Mouse (Mus musculus) limb, embryonic 14.5 days (tissue): ENCODE measurements around the gene Znhit1. TPM values are rescaled to one million over a fixed set of nuclear protein-coding genes. Genes with fewer than 3 reads are reported as not detected.

Experiments
- ATAC-seq: fragments of 200-750 bp; cut with Nextera tagmentation; 2 replicates; pipeline ENCODE4 v1.8.0; 2017; ENCODE audit warnings: low read depth, moderate number of reproducible peaks, moderate TSS enrichment; ENCODE audit not compliant: low FRiP score
- DNase-seq: peaks from one replicate; pipeline ENCODE4 v3.0.0-alpha.2; 2015; ENCODE audit warnings: low spot score
- H3K27ac ChIP-seq: fragments of 300-500 bp; sonication (generic); replicated peaks from 2 replicates; pipeline ENCODE4 v1.5.1; 2014; ENCODE audit warnings: low read depth, mild to moderate bottlenecking, low read length, moderate library complexity, mixed read lengths
- H3K27me3 ChIP-seq: fragments of 300-500 bp; sonication (generic); 2 replicates; pipeline ENCODE4 v1.6.1; 2014; ENCODE audit warnings: low read length, mixed read lengths; ENCODE audit not compliant: control insufficient read depth, insufficient read depth
- H3K36me3 ChIP-seq: fragments of 300-500 bp; sonication (generic); 2 replicates; pipeline ENCODE4 v1.6.1; 2014; ENCODE audit warnings: mild to moderate bottlenecking, low read length, moderate library complexity, mixed read lengths; ENCODE audit not compliant: control insufficient read depth, insufficient read depth
- H3K4me1 ChIP-seq: fragments of 300-500 bp; sonication (generic); 2 replicates; pipeline ENCODE4 v1.6.1; 2014; ENCODE audit warnings: antibody characterized with exemption, low read length, mixed read lengths; ENCODE audit not compliant: control insufficient read depth, insufficient read depth
- H3K4me2 ChIP-seq: fragments of 300-500 bp; sonication (generic); replicated peaks from 2 replicates; pipeline ENCODE4 v1.6.1; 2014; ENCODE audit warnings: low read depth, mild to moderate bottlenecking, low read length, moderate library complexity; ENCODE audit not compliant: severe bottlenecking
- H3K4me3 ChIP-seq: fragments of 300-500 bp; sonication (generic); replicated peaks from 2 replicates; pipeline ENCODE4 v1.5.1; 2014; ENCODE audit warnings: low read length
- H3K9ac ChIP-seq: fragments of 300-500 bp; sonication (generic); 2 replicates; pipeline ENCODE4 v1.6.1; 2014; ENCODE audit warnings: mild to moderate bottlenecking, low read depth, low read length, moderate library complexity; ENCODE audit not compliant: severe bottlenecking
- H3K9me3 ChIP-seq: fragments of 300-500 bp; sonication (generic); 2 replicates; pipeline ENCODE4 v1.6.1; 2016; ENCODE audit warnings: low read length; ENCODE audit not compliant: control insufficient read depth
- POLR2A ChIP-seq: fragments of 200-500 bp; IDR thresholded peaks from 2 replicates; pipeline ENCODE4 v1.8.0; 2012; ENCODE audit warnings: inconsistent platforms, mild to moderate bottlenecking, moderate library complexity, borderline replicate concordance; ENCODE audit not compliant: insufficient read depth, insufficient read length; ENCODE audit errors: extremely low read depth
- WGBS: fragments of 180-500 bp; shearing (Covaris S2); extraction: QIAGEN DNeasy Blood & Tissue Kit; methylation state at CpG from one replicate; pipeline ENCODE4 v1.1.7; 2014; 5-methylcytosine and 5-hydroxymethylcytosine counted together
- polyA plus RNA-seq, 2 experiments: library from polyadenylated mRNA; depleted of rRNA in 1 of 2; stranded (reverse) in 1 of 2; unstranded in 1 of 2; fragments of >200 nt; fragmentation: Nextera tagmentation in 1 of 2; extraction: Ambion mirVana in 1 of 2; gene quantifications; 2 replicates each; pipeline versions ENCODE4 v1.2.1 to v1.2.3; 2012 to 2014

Gene Znhit1
- 82.4 and 82.7 TPM in 2 replicates for polyA plus RNA-seq (2012; rRNA removed)
- 105 and 112 TPM in 2 replicates for polyA plus RNA-seq (2014; fragmentation: Nextera tagmentation; extraction: Ambion mirVana)

DNA sequence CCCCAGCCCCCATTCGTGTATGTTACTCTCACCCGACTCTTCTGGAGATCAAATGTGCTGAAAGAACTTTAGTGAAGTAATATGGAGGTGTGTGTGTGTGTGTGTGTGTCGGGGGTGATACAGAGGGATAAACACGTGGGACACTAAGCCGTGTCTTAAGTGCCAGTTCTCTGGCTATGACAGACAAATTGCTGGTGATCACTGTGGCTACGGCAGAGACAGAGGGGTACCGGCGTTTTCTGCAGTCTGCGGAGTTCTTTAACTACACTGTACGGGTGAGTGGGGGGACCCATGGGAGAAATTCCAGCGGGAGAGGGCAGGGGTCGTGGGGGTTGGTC, at the start of gene Znhit1:
Gene Znhit1 (minus strand): TSS at position 88 of the 338 bp plus-strand sequence.
- H3K27ac ChIP-seq, result peak within 1 kb of the TSS; percentile 89
- H3K9ac ChIP-seq, result peak within 1 kb of the TSS; percentile 94
- no peak for DNase-seq
- H3K27me3 ChIP-seq, result no peaks in the 10 kb centered on the region
- TF ChIP-seq POLR2A, result no peak
- no peaks in the 10 kb centered on the region for H3K9me3 ChIP-seq
- 6% methylated on average over 12 of the region's 12 CpGs for WGBS
- 0 out of 2 replicates have a peak, but pooled peaks have one; percentile 0 for ATAC-seq
- H3K4me3 ChIP-seq, result peak within 1 kb of the TSS; percentile 78
- H3K4me2 ChIP-seq, result peak within 1 kb of the TSS; percentile 79
- peaks cover 45% of the 10 kb centered on the region for H3K36me3 ChIP-seq
- peaks cover 11% of the 10 kb centered on the region for H3K4me1 ChIP-seq

GRCm38 (mm10) chr5:137036211-137036610, 48.4 kb upstream of the Znhit1 start:
- H3K4me1 ChIP-seq, result peaks cover 12% of the 10 kb centered on the region
- H3K27me3 ChIP-seq, result peaks cover 19% of the 10 kb centered on the region
- H3K9ac ChIP-seq, result no peak overlapping the region
- peaks cover 55% of the 10 kb centered on the region for H3K36me3 ChIP-seq
- no peak overlapping the region for H3K4me2 ChIP-seq
- no peak overlapping the region for H3K27ac ChIP-seq
- DNase-seq (no peak), ATAC-seq (no peak)
- H3K4me3 ChIP-seq, result no peak overlapping the region
- WGBS, result 86% methylated on average over 13 of the region's 13 CpGs
- no peak for TF ChIP-seq POLR2A
- H3K9me3 ChIP-seq, result no peaks in the 10 kb centered on the region

GRCm38 (mm10) chr5:137032641-137033074, 44.8 kb upstream of the Znhit1 start:
- WGBS, result under 1% methylated on average over 20 of the region's 49 CpGs
- peak overlapping the region; percentile 99 for H3K4me2 ChIP-seq
- H3K27ac ChIP-seq, result no peak overlapping the region
- H3K4me3 ChIP-seq, result peak overlapping the region; percentile 43
- no peaks in the 10 kb centered on the region for H3K9me3 ChIP-seq
- no peak overlapping the region for H3K9ac ChIP-seq
- H3K36me3 ChIP-seq, result peaks cover 24% of the 10 kb centered on the region
- H3K4me1 ChIP-seq, result peaks cover 21% of the 10 kb centered on the region
- peaks cover 53% of the 10 kb centered on the region for H3K27me3 ChIP-seq
- peak; percentile 75 for ATAC-seq
- no peak for TF ChIP-seq POLR2A
- peak; percentile 83 for DNase-seq

- Histone ChIP-seq H3K4me1 (peaks cover 21% of the 10 kb centered on the region), H3K36me3 (peaks cover 18% of the 10 kb centered on the region), H3K27ac (no peak overlapping the region), H3K27me3 (peaks cover 57% of the 10 kb centered on the region), H3K4me2 (peak overlapping the region; percentile 99), H3K9ac (no peak overlapping the region), H3K9me3 (no peaks in the 10 kb centered on the region), H3K4me3 (peak overlapping the region; percentile 43)
- under 1% methylated on average over 32 of the region's 33 CpGs for WGBS
- TF ChIP-seq POLR2A, result no peak
- ATAC-seq (no peak), DNase-seq (no peak)
Measured at GRCm38 (mm10) chr5:137032033-137032421, 44.2 kb upstream of the Znhit1 start.

GRCm38 (mm10) chr5:137031076-137032032, 43.5 kb upstream of the Znhit1 start:
- DNase-seq (peak; percentile 5), ATAC-seq (no peak)
- Histone ChIP-seq H3K9ac (no peak overlapping the region), H3K4me3 (peak overlapping the region; percentile 43), H3K27ac (no peak overlapping the region), H3K36me3 (peaks cover 12% of the 10 kb centered on the region), H3K4me1 (peaks cover 21% of the 10 kb centered on the region), H3K9me3 (no peaks in the 10 kb centered on the region), H3K27me3 (peaks cover 64% of the 10 kb centered on the region), H3K4me2 (peak overlapping the region; percentile 99)
- no peak for TF ChIP-seq POLR2A
- WGBS, result 1% methylated on average over 77 of the region's 78 CpGs
